Mouse (Mus musculus): ENCODE measurements around the gene Scamp2.
A peak's percentile ranks its signal among the peaks of the same experiment; 100 is the strongest.

DNA sequence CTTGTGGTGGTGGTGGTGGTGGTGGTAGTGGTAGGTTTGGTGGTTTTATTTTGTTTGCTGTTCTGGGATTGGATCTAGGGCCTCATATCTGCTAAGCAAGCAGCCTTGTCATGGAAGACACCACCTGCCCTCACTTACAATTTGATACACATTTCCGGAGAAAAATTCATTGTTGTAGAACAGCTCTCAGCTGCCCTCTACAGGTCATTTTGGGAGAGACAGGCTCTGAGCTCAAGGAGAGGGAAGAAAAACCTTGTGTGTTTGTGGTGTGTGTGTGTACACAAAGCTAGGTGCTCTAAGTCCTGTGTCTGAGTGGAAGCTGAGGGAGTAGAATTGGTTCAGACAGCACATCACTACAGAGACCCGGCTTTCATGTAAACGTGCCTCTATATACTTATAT, 43.6 kb upstream of the Scamp2 start:
- TF ChIP-seq POLR2A (IDR thresholded peaks at IDR 0.05; ENCODE audit: low read depth, low read length) (no peak), CTCF (IDR thresholded peaks at IDR 0.05; ENCODE audit: extremely low read depth, insufficient read depth, insufficient read length, insufficient replicate concordance) (peak; percentile 55; the same call in 1 of the 2 replicates)

Measured in spleen, adult 2 months (tissue).